Mouse (Mus musculus) MEL (cell line): ENCODE data around the gene Rab30. TPM values are rescaled to one million over a fixed set of nuclear protein-coding genes. Genes with fewer than 3 reads are reported as not detected.

Source experiments
- DNase-seq: peaks from one replicate; pipeline ENCODE4 v3.0.0; 2011; ENCODE audit warnings: low read depth, low spot score
- H3K27ac ChIP-seq: 2 replicates; pipeline ENCODE4 v1.5.1; 2012; ENCODE audit warnings: low read depth, mild to moderate bottlenecking, control low read depth, low read length, moderate library complexity; ENCODE audit not compliant: control insufficient read depth
- H3K27me3 ChIP-seq, 2 experiments: fragments of 150-350 bp in 1 of 2; sonication (generic) in 1 of 2; 2 replicates each; pipeline ENCODE4 v1.6.1; 2012; ENCODE audit warnings: low read length in 2 of 2, mild to moderate bottlenecking in 2 of 2, improper control_type of control experiment in 1 of 2, moderate library complexity in 1 of 2; ENCODE audit not compliant: insufficient read depth in 2 of 2, control insufficient read depth in 1 of 2
- H3K36me3 ChIP-seq, 2 experiments: 2 replicates each; pipeline ENCODE4 v1.6.1; 2012 to 2014; ENCODE audit warnings: low read length in 2 of 2, improper control_type of control experiment in 1 of 2, inconsistent platforms in 1 of 2, mild to moderate bottlenecking in 1 of 2; ENCODE audit not compliant: insufficient read depth in 2 of 2, control insufficient read depth in 1 of 2
- H3K4me1 ChIP-seq, 2 experiments: fragments of 150-350 bp in 1 of 2; sonication (generic) in 1 of 2; 2 replicates each; pipeline ENCODE4 v1.6.1; 2012; ENCODE audit warnings: low read length in 2 of 2, improper control_type of control experiment in 1 of 2, mild to moderate bottlenecking in 1 of 2; ENCODE audit not compliant: insufficient read depth in 2 of 2, control insufficient read depth in 1 of 2
- H3K4me3 ChIP-seq, 2 experiments: fragments of 150-350 bp in 1 of 2; sonication (generic) in 1 of 2; 2 replicates each; pipeline ENCODE4 v1.5.1; 2012; ENCODE audit warnings: low read depth in 2 of 2, low read length in 2 of 2, mild to moderate bottlenecking in 2 of 2, moderate library complexity in 2 of 2, control low read depth in 1 of 2, improper control_type of control experiment in 1 of 2; ENCODE audit not compliant: control insufficient read depth in 1 of 2, insufficient read depth in 1 of 2
- H3K79me2 ChIP-seq: 2 replicates; pipeline ENCODE4 v1.6.1; 2012; ENCODE audit warnings: mild to moderate bottlenecking, low read length, moderate library complexity; ENCODE audit not compliant: control insufficient read depth, poor library complexity, insufficient read depth
- H3K9ac ChIP-seq: 2 replicates; pipeline ENCODE4 v1.6.1; 2012; ENCODE audit warnings: low read depth, mild to moderate bottlenecking, control low read depth, low read length, moderate library complexity; ENCODE audit not compliant: control insufficient read depth, poor library complexity, severe bottlenecking
- H3K9me3 ChIP-seq: fragments of 150-350 bp; sonication (generic); replicated peaks from 2 replicates; pipeline ENCODE4 v1.6.1; 2012; ENCODE audit warnings: mild to moderate bottlenecking, low read length, improper control_type of control experiment, moderate library complexity; ENCODE audit not compliant: insufficient read depth
- BHLHE40 ChIP-seq: IDR thresholded peaks from 2 replicates; pipeline ENCODE4 v1.6.1; 2012; ENCODE audit warnings: low read depth, mild to moderate bottlenecking, inconsistent platforms, low read length, improper control_type of control experiment, borderline replicate concordance
- CHD1 ChIP-seq: IDR thresholded peaks from 2 replicates; pipeline ENCODE4 v1.6.1; 2012; ENCODE audit warnings: low read depth, mild to moderate bottlenecking, inconsistent platforms, low read length, improper control_type of control experiment
- CHD2 ChIP-seq: IDR thresholded peaks from 2 replicates; pipeline ENCODE4 v1.6.1; 2011; ENCODE audit warnings: low read length, improper control_type of control experiment
- CTCF ChIP-seq, 3 experiments: IDR thresholded peaks in 2 of 3; conservative IDR thresholded peaks in 1 of 3; 2 replicates each; pipeline ENCODE4 v1.5.1; 2011 to 2012; ENCODE audit warnings: low read length in 3 of 3, low read depth in 2 of 3, mild to moderate bottlenecking in 2 of 3, improper control_type of control experiment in 1 of 3, inconsistent platforms in 1 of 3, mixed read lengths in 1 of 3, moderate library complexity in 1 of 3; ENCODE audit not compliant: control insufficient read depth in 1 of 3, insufficient read depth in 1 of 3, poor library complexity in 1 of 3, severe bottlenecking in 1 of 3
- E2F4 ChIP-seq: IDR thresholded peaks from 2 replicates; pipeline ENCODE4 v1.6.1; 2011; ENCODE audit warnings: low read depth, low read length, improper control_type of control experiment, borderline replicate concordance
- ELF1 ChIP-seq: IDR thresholded peaks from 2 replicates; pipeline ENCODE4 v1.6.1; 2014; ENCODE audit warnings: low read depth, mild to moderate bottlenecking, inconsistent platforms, low read length, improper control_type of control experiment, moderate library complexity
- EP300 ChIP-seq, 2 experiments: IDR thresholded peaks; 2 replicates each; pipeline ENCODE4 v1.6.1; 2011; ENCODE audit warnings: improper control_type of control experiment in 2 of 2, low read length in 2 of 2, low read depth in 1 of 2, mild to moderate bottlenecking in 1 of 2
- ETS1 ChIP-seq: IDR thresholded peaks from 2 replicates; pipeline ENCODE4 v1.6.1; 2012; ENCODE audit warnings: low read depth, mild to moderate bottlenecking, inconsistent platforms, low read length, improper control_type of control experiment, moderate library complexity
- GABPA ChIP-seq: IDR thresholded peaks from 2 replicates; pipeline ENCODE4 v1.6.1; 2012; ENCODE audit warnings: low read depth, mild to moderate bottlenecking, inconsistent platforms, low read length, improper control_type of control experiment, moderate library complexity
- GATA1 ChIP-seq: IDR thresholded peaks from 2 replicates; pipeline ENCODE4 v1.6.1; 2011; ENCODE audit warnings: low read depth, low read length, improper control_type of control experiment
- HCFC1 ChIP-seq: IDR thresholded peaks from 2 replicates; pipeline ENCODE4 v1.6.1; 2012; ENCODE audit warnings: low read depth, mild to moderate bottlenecking, inconsistent platforms, low read length, improper control_type of control experiment, moderate library complexity
- JUND ChIP-seq: IDR thresholded peaks from 2 replicates; pipeline ENCODE4 v1.6.1; 2011; ENCODE audit warnings: low read depth, mild to moderate bottlenecking, improper control_type of control experiment, low read length
- KAT2A ChIP-seq: conservative IDR thresholded peaks from 2 replicates; pipeline ENCODE4 v1.6.1; 2012; ENCODE audit warnings: low read depth, low read length, improper control_type of control experiment, inconsistent platforms
- MAFK ChIP-seq: IDR thresholded peaks from 2 replicates; pipeline ENCODE4 v1.6.1; 2011; ENCODE audit warnings: low read depth, mild to moderate bottlenecking, low read length, improper control_type of control experiment, borderline replicate concordance
- MAX ChIP-seq: IDR thresholded peaks from 2 replicates; pipeline ENCODE4 v1.6.1; 2011; ENCODE audit warnings: low read length, improper control_type of control experiment
- MAZ ChIP-seq: IDR thresholded peaks from 2 replicates; pipeline ENCODE4 v1.6.1; 2012; ENCODE audit warnings: low read depth, mild to moderate bottlenecking, inconsistent platforms, low read length, improper control_type of control experiment
- MEF2A ChIP-seq: IDR thresholded peaks from 2 replicates; pipeline ENCODE4 v1.6.1; 2014; ENCODE audit warnings: low read depth, mild to moderate bottlenecking, inconsistent platforms, low read length, improper control_type of control experiment; ENCODE audit not compliant: poor library complexity, insufficient replicate concordance, severe bottlenecking; ENCODE audit errors: extremely low read depth
- MXI1 ChIP-seq: IDR thresholded peaks from 2 replicates; pipeline ENCODE4 v1.6.1; 2011; ENCODE audit warnings: mild to moderate bottlenecking, low read depth, low read length, improper control_type of control experiment
- MYB ChIP-seq: IDR thresholded peaks from 2 replicates; pipeline ENCODE4 v1.6.1; 2011; ENCODE audit warnings: mild to moderate bottlenecking, low read depth, low read length, improper control_type of control experiment
- MYC ChIP-seq: IDR thresholded peaks from 2 replicates; pipeline ENCODE4 v1.6.1; 2011; ENCODE audit warnings: low read depth, mild to moderate bottlenecking, low read length, improper control_type of control experiment, moderate library complexity
- NELFE ChIP-seq: IDR thresholded peaks from 2 replicates; pipeline ENCODE4 v1.6.1; 2011; ENCODE audit warnings: low read depth, low read length, improper control_type of control experiment
- NRF1 ChIP-seq: IDR thresholded peaks from 2 replicates; pipeline ENCODE4 v1.6.1; 2014; ENCODE audit warnings: low read depth, mild to moderate bottlenecking, inconsistent platforms, low read length, improper control_type of control experiment, moderate library complexity; ENCODE audit not compliant: poor library complexity, insufficient read depth, severe bottlenecking
- POLR2A ChIP-seq, 2 experiments: IDR thresholded peaks; 2 replicates each; pipeline ENCODE4 v1.6.1; 2011 to 2012; ENCODE audit warnings: low read length in 2 of 2, mild to moderate bottlenecking in 2 of 2, control low read depth in 1 of 2, improper control_type of control experiment in 1 of 2, low read depth in 1 of 2, moderate library complexity in 1 of 2; ENCODE audit not compliant: control insufficient read depth in 1 of 2, insufficient read depth in 1 of 2, poor library complexity in 1 of 2
- POLR2AphosphoS2 ChIP-seq: IDR thresholded peaks from 2 replicates; pipeline ENCODE4 v1.6.1; 2011; ENCODE audit warnings: low read length, improper control_type of control experiment
- POLR2AphosphoS5 ChIP-seq: IDR thresholded peaks from 2 replicates; pipeline ENCODE4 v1.6.1; 2012; ENCODE audit warnings: low read depth, borderline replicate concordance, mild to moderate bottlenecking, inconsistent platforms, low read length, moderate library complexity, mixed read lengths
- RAD21 ChIP-seq: IDR thresholded peaks from 2 replicates; pipeline ENCODE4 v1.6.1; 2011; ENCODE audit warnings: mild to moderate bottlenecking, low read depth, low read length, improper control_type of control experiment
- RCOR1 ChIP-seq: IDR thresholded peaks from 2 replicates; pipeline ENCODE4 v1.6.1; 2012; ENCODE audit warnings: low read depth, mild to moderate bottlenecking, inconsistent platforms, low read length, improper control_type of control experiment
- SIN3A ChIP-seq: IDR thresholded peaks from 2 replicates; pipeline ENCODE4 v1.6.1; 2012; ENCODE audit warnings: low read length, improper control_type of control experiment, inconsistent platforms
- SMC3 ChIP-seq: IDR thresholded peaks from 2 replicates; pipeline ENCODE4 v1.6.1; 2011; ENCODE audit warnings: low read depth, low read length, improper control_type of control experiment
- TBP ChIP-seq: IDR thresholded peaks from 2 replicates; pipeline ENCODE4 v1.8.0; 2011; ENCODE audit warnings: low read depth, low read length, improper control_type of control experiment
- TCF12 ChIP-seq: IDR thresholded peaks from 2 replicates; pipeline ENCODE4 v1.6.1; 2014; ENCODE audit warnings: low read depth, mild to moderate bottlenecking, inconsistent platforms, low read length, improper control_type of control experiment, moderate library complexity
- UBTF ChIP-seq: IDR thresholded peaks from 2 replicates; pipeline ENCODE4 v1.6.1; 2012; ENCODE audit warnings: low read depth, mild to moderate bottlenecking, inconsistent platforms, low read length, improper control_type of control experiment, moderate library complexity, borderline replicate concordance; ENCODE audit not compliant: insufficient read depth
- ZC3H11A ChIP-seq: IDR thresholded peaks from 2 replicates; pipeline ENCODE4 v1.6.1; 2012; ENCODE audit warnings: low read depth, mild to moderate bottlenecking, inconsistent platforms, low read length, improper control_type of control experiment
- ZKSCAN1 ChIP-seq: IDR thresholded peaks from 2 replicates; pipeline ENCODE4 v1.6.1; 2012; ENCODE audit warnings: low read depth, mild to moderate bottlenecking, inconsistent platforms, low read length, improper control_type of control experiment, moderate library complexity
- ZMIZ1 ChIP-seq: IDR thresholded peaks from 2 replicates; pipeline ENCODE4 v1.6.1; 2012; ENCODE audit warnings: low read depth, mild to moderate bottlenecking, inconsistent platforms, low read length, improper control_type of control experiment, moderate library complexity
- ZNF384 ChIP-seq: IDR thresholded peaks from 2 replicates; pipeline ENCODE4 v1.6.1; 2012; ENCODE audit warnings: low read depth, mild to moderate bottlenecking, inconsistent platforms, low read length, improper control_type of control experiment
- polyA plus RNA-seq, 2 experiments: library from polyadenylated mRNA; stranded (reverse) in 1 of 2; unstranded in 1 of 2; fragments of >175 nt in 1 of 2; fragments of >200 nt in 1 of 2; gene quantifications; 2 replicates each; pipeline versions ENCODE4 v1.2.1 to v1.2.4; 2012; ENCODE audit warnings: low replicate concordance in 2 of 2, low read depth in 1 of 2; ENCODE audit not compliant: insufficient read length in 2 of 2, insufficient read depth in 1 of 2, missing spikeins in 1 of 2
- total RNA-seq: library from RNA; depleted of rRNA; stranded (reverse); fragments of 300-350 nt; gene quantifications from 2 replicates; pipeline ENCODE4 v1.2.3, GENCODE M21; 2012

The Rab30 gene
- total and polyA plus RNA-seq, 3 experiments, result 1.3 TPM; not detected in 1

- TF ChIP-seq TBP, result no peak
- TF ChIP-seq BHLHE40, result no peak
- peak; percentile 59; the same call in 1 of the 2 replicates for TF ChIP-seq MAZ
- peak; percentile 66 for TF ChIP-seq SMC3
- TF ChIP-seq MXI1, result peak; percentile 4
- no peak for TF ChIP-seq ZKSCAN1
- TF ChIP-seq MYC, result peak; percentile 11; the same call in 1 of the 2 replicates
- peak; percentile 75 for TF ChIP-seq NELFE
- TF ChIP-seq CHD2, result no peak
- TF ChIP-seq GATA1, result no peak
- TF ChIP-seq POLR2A (IDR thresholded peaks at IDR 0.05; ENCODE audit: control insufficient read depth in 1 of 2, insufficient read depth in 1 of 2, low read depth in 1 of 2, low read length in 2 of 2, poor library complexity in 1 of 2), result peak; percentile 43 to 92
- no peak for TF ChIP-seq ZNF384
- no peak for TF ChIP-seq POLR2AphosphoS5
- no peak for TF ChIP-seq JUND
- TF ChIP-seq UBTF, result no peak
- peak; percentile 74 for TF ChIP-seq HCFC1
- no peak; the same call in 1 of the 2 replicates for TF ChIP-seq KAT2A
- no peak for TF ChIP-seq RCOR1
- TF ChIP-seq TCF12, result no peak; the same call in 1 of the 2 replicates
- TF ChIP-seq GABPA, result no peak
- peak; percentile 60 for TF ChIP-seq POLR2AphosphoS2
- no peak for TF ChIP-seq ETS1
- peak; percentile 71 for TF ChIP-seq RAD21
- TF ChIP-seq NRF1, result no peak
- TF ChIP-seq MAFK, result no peak
- no peak for TF ChIP-seq MAX
- TF ChIP-seq MEF2A, result no peak
- TF ChIP-seq SIN3A, result no peak
- no peak; the same call in 1 of the 2 replicates for TF ChIP-seq E2F4
- TF ChIP-seq ELF1, result peak; percentile 42; the same call in 1 of the 2 replicates
- TF ChIP-seq ZMIZ1, result 0 out of 2 replicates have a peak, but pooled peaks have one; percentile 50
- TF ChIP-seq ZC3H11A, result peak; percentile 57
- TF ChIP-seq EP300 (IDR thresholded peaks at IDR 0.05; ENCODE audit: low read depth in 1 of 2, low read length in 2 of 2), result no peak
- no peak for TF ChIP-seq CHD1
- TF ChIP-seq MYB, result no peak
- TF ChIP-seq CTCF (IDR thresholded peaks at IDR 0.05 in 2 of 3, conservative IDR thresholded peaks at IDR 0.05 in 1 of 3; ENCODE audit: control insufficient read depth in 1 of 3, insufficient read depth in 1 of 3, low read depth in 2 of 3, low read length in 3 of 3, poor library complexity in 1 of 3, severe bottlenecking in 1 of 3), result peak; percentile 69 to 92 (median 80)
- H3K4me1 ChIP-seq, result peaks cover 7 to 18% of the 10 kb centered on the region in 2 experiments
- H3K27me3 ChIP-seq, result no peaks in the 10 kb centered on the region
- H3K4me3 ChIP-seq, result peak within 1 kb of the TSS; percentile 77 to 93
- peaks cover 2 to 28% of the 10 kb centered on the region in 2 experiments; a peak in 3 of 4 replicates for H3K36me3 ChIP-seq
- H3K9ac ChIP-seq, result peak within 1 kb of the TSS; percentile 93
- DNase-seq, result peak; percentile 94
- H3K27ac ChIP-seq, result peak within 1 kb of the TSS; percentile 97
- no peaks in the 10 kb centered on the region for H3K9me3 ChIP-seq
- peaks cover 15% of the 10 kb centered on the region for H3K79me2 ChIP-seq
These were observed 132.8 kb downstream of the Rab30 start, which contains the start of the genes Ddias and Prcp for GRCm38 (mm10) chr7:92874116-92874675. Gene Ddias, minus strand, starts transcription at chr7:92874247. Gene Prcp, plus strand, starts transcription at chr7:92874470.
